Mouse (Mus musculus) skeletal muscle tissue, adult 2 months (tissue): ENCODE measurements around the gene Gls2.

Source experiments
- DNase-seq: peaks from one replicate; pipeline ENCODE4 v3.0.0-alpha.2; 2012; ENCODE audit warnings: low read depth, low spot score

Gls2 gene

DNA sequence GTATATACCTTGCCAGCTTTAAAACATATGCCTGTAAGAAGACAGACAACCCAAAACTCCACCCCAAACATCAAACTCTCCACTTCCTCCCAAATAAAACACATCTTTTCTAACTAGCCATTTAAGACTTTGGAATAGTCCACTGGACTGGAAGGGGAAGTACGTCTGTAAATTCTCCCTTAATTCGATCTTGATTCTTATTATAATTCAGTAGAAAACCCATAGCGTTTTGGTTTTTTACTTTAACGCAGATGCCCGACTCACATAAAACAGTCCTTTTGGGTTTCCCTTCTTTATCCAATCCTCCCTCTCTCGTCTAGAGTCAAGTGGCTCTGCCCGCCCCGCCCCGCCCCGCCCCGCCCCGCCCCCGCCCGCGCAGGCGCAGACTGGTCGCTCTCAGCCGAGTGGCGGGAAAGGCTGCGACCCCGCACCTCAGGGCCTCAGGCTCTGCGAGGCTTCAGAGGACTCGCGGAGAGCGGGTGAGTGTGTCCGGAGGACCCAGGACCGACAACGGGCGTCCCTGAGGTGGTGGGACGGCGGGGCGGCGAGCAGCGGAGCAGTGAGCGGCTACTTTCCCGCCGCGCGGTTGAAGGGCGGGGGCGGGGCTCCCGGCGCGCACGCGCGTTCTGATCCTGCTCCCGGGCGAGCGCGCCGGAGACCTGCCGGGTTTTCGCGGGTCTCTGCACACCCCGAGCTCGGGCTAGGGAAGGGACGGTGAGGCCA, 37.6 kb downstream of the Gls2 start, which contains the start of gene Timeless:
Gene Timeless (plus strand): TSS at position 369 of the 723 bp plus-strand sequence.
- DNase-seq: peak; percentile 54

DNA sequence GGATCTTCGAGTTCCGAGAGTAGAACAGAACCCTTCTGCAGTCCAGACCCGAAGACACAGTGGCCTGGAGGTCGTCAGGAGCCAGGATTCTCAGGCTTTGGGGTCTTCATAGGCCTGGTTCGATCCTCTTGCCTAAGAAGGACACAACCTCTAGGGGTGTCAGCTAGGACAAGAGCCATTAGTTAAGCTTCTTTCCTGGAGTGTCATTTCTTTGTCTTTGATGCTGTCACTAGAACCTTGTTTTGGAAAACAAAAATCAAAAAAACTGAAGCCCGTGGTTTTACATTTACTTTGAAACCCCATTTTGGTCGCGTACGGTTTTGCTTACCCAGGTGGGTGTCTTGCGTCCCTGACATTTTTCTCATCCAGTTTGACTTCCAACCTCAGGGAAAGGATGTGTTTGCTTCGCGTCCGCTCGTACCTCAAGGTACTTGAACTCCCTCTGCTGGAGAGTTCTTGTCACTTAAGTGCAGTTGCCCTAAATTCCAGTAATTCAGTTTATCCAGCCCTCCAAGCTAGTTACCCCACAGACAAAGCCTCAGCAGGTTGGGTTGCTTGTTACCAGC, 38.2 kb downstream of the Gls2 start:
- peak; percentile 68 for DNase-seq

- no peak for DNase-seq
These were observed 42.1 kb downstream of the Gls2 start for GRCm38 (mm10) chr10:128236321-128236720.

DNA sequence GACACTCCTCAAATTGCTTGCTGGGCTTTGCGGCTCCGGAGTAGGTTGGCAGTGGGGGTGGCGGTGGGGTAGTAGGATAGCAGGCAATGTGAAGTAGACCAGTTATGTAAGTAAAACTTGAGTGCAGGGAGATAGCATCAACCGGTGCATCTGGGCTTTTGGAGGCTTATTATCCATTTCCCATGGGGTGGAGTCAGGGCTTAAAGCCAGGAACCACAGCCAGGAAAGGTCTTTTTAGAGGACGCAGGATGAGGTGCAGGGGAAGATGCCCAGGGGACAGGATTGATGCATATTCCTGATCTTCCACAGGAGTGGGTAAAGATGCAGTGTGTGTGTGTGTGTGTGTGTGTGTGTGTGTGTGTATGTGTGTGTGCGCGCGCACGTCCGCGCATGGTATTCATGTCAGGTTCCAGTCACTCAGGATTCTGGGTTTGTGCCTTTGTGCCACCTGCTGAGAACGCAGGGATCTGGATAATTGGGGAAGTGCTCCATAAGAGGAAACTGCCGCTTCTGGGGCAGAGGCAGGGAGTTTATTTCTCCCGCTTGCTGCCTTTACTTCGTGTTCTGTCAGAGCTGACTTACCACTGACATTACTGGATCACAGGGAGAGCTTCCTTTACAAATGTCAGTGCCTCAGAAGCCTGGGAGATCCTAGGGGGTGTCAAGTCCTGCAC, 43.7 kb downstream of the Gls2 start:
- DNase-seq: peak; percentile 38

- DNase-seq: no peak
These were observed 44.9 kb downstream of the Gls2 start for GRCm38 (mm10) chr10:128239140-128239539.

DNA sequence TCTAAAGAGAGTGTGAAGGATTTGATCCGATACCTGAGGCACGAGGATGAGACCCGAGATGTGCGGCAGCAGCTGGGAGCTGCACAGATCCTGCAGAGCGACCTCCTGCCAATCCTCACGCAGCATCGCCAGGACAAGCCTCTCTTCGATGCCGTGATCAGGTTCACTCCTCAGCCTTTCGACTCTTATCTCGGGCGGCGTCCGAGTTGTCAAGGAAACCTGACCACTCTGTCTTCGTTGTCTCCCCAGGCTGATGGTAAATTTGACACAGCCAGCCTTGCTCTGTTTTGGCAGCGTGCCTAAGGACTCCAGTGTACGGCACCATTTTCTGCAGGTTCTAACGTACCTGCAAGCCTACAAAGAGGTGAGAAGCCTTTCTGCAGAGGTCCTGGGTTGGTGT, 45.9 kb downstream of the Gls2 start:
- no peak for DNase-seq

DNA sequence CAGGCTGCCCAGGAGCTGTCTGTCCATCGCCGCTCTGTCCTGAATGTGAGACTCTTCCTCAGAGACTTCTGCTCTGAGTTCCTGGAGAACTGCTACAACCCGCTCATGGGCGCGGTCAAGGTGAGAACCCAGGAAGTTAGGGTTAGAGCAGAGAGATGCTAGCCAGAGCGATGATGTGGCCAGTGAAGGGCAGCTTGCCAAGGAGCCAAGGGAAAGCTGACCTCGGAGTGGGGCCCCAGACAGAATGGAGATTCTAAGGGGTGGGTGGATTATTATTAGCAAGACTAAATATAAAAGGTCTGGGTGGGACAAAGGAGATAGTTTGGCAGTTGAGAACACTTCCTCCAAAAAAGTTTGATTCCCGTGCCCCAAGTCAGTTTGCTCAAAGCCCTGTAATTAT, 49.0 kb downstream of the Gls2 start:
- DNase-seq: no peak

DNA sequence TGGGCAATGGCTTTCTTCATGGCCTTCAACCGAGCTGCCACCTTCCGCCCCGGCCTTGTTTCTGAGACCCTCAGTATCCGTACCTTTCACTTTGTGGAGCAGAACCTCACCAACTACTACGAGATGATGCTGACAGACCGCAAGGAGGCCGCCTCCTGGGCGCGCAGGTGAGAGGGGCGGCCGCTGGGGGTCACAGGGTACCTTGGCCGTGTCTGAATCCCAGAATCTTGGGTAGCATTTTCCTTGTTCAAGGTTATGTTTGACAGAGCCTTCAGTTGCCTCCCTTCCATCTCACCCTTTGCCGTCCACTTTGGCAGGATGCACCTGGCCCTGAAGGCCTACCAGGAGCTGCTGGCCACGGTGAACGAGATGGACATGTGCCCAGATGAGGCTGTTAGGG, 49.9 kb downstream of the Gls2 start:
- no peak for DNase-seq

GRCm38 (mm10) chr10:128247020-128247732, 52.9 kb downstream of the Gls2 start:
- DNase-seq: peak; percentile 70

GRCm38 (mm10) chr10:128250565-128250964, 56.3 kb downstream of the Gls2 start:
- no peak for DNase-seq

DNA sequence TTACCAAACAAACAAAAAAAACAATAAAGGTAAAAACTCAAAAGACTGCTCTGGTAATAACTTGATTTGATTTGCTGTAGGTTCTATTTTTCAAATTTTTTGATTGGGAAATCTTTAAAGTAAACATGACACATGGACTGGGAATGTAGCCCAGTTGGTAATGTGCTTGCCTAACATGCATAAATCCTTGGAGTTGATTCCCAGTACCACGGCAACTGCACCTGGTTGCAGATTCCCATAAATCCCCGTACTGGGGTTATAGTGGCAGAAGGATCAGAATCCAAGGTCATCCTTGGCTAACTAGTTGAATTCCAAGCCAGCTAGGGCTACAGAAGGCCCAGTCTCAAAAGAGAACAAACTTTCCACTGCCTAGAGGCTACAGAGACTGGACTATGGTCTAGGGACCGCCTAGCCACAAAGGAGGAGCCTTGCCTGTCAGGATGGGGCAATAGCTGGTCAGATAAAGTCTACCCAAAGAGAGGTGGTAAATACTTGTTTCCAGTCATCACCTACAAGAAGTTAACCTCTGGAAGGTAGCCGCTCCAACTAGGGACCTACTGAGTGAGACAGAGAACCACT, 59.5 kb downstream of the Gls2 start, which contains the start of gene Apon:
Gene Apon (plus strand): TSS at position 420 of the 579 bp plus-strand sequence.
- no peak for DNase-seq

- no peak for DNase-seq
These were observed 61.7 kb downstream of the Gls2 start for GRCm38 (mm10) chr10:128255925-128256324.

DNA sequence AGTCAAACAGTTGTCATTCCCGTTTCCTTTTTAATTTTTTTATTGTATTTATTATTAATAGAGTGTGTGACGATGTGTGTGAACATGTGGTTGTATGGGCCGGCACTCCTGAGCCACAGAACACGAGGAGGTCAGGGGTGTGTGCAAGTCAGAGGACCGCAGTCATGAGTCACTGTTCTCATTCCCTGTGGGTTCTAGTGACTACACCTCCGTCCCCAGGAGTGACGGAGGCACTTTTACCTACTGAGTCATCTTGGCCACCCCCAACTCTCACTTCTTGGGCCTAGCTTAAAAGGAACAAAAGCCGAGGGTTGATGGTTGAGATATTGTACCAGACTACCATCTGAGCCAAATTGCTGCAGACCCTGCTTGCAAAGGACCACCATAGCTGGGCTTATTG, 62.1 kb downstream of the Gls2 start:
- DNase-seq: no peak

- peak; percentile 44 for DNase-seq
These were observed 64.7 kb downstream of the Gls2 start for GRCm38 (mm10) chr10:128258953-128259352.
